7 mouse cellular contexts compared by ENCODE assay signal in genomic region chr13:63272017-63272601, GRCm38 (mm10).
DNase-seq lines count a peak whose midpoint lies in the region; ATAC-seq and TF ChIP-seq lines count a peak whose summit lies in the region.

No protein-coding gene starts in this region.

- H3K36me3 ChIP-seq in E14TG2a.4 (ENCODE audit: insufficient read depth, low read length) (peaks cover 33% of the 10 kb centered on the region), ES-E14 (ENCODE audit: control insufficient read depth, insufficient read depth, low read length, poor library complexity, severe bottlenecking) (peaks cover 3% of the 10 kb centered on the region; the same call in 1 of the 2 replicates)
- H3K36me3 ChIP-seq in hindbrain, embryonic 14.5 days (replicated peaks; ENCODE audit: control insufficient read depth, insufficient read depth), result no peaks in the 10 kb centered on the region
- no peaks in the 10 kb centered on the region for H3K36me3 ChIP-seq in liver, embryonic 15.5 days (replicated peaks)

- no peak for TF ChIP-seq CTCF in E14TG2a.4 (conservative IDR thresholded peaks at IDR 0.05; ENCODE audit: low read length)

- no peaks in the 10 kb centered on the region for H3K27me3 ChIP-seq in E14TG2a.4 (ENCODE audit: insufficient read depth, low read length)
- peaks cover 45% of the 10 kb centered on the region for H3K27me3 ChIP-seq in hindbrain, embryonic 14.5 days (ENCODE audit: control insufficient read depth, insufficient read depth, low read length)
- no peaks in the 10 kb centered on the region for H3K27me3 ChIP-seq in liver, embryonic 15.5 days

- peak overlapping the region; percentile 86 for H3K4me3 ChIP-seq in E14TG2a.4 (replicated peaks; ENCODE audit: low read length)
- H3K4me3 ChIP-seq in ES-E14 (ENCODE audit: insufficient read depth in 1 of 2, low read depth in 1 of 2, low read length in 2 of 2, poor library complexity in 1 of 2, severe bottlenecking in 1 of 2), result peak overlapping the region; percentile 57 to 73
- H3K4me3 ChIP-seq in hindbrain, embryonic 14.5 days (replicated peaks; ENCODE audit: low read length), result peak overlapping the region; percentile 34
- peak overlapping the region; percentile 44; the same call in 1 of the 2 replicates for H3K4me3 ChIP-seq in liver, embryonic 15.5 days (replicated peaks)

- in situ Hi-C loops in ES-E14 (cut with MboI; ENCODE audit: low sequenced_read_pairs in 2 of 2, unreplicated experiment in 2 of 2), result no loop called here

- peak overlapping the region; percentile 76 for H3K9ac ChIP-seq in ES-E14 (ENCODE audit: insufficient read depth, low read depth, low read length, poor library complexity, severe bottlenecking)
- peak overlapping the region; percentile 43 for H3K9ac ChIP-seq in hindbrain, embryonic 14.5 days
- H3K9ac ChIP-seq in liver, embryonic 15.5 days, result no peak overlapping the region

- H3K27ac ChIP-seq in ES-E14 (ENCODE audit: insufficient read depth, low read depth, low read length, poor library complexity, severe bottlenecking), result peak overlapping the region; percentile 96
- no peak overlapping the region for H3K27ac ChIP-seq in hindbrain, embryonic 14.5 days
- H3K27ac ChIP-seq in liver, embryonic 15.5 days (replicated peaks), result no peak overlapping the region; the same call in 1 of the 2 replicates

- no peaks in the 10 kb centered on the region for H3K9me3 ChIP-seq in E14TG2a.4 (ENCODE audit: low read length)
- no peaks in the 10 kb centered on the region for H3K9me3 ChIP-seq in ES-E14 (ENCODE audit: control insufficient read depth, insufficient read depth, low read depth, low read length)
- H3K9me3 ChIP-seq in hindbrain, embryonic 14.5 days (ENCODE audit: control insufficient read depth, low read length), result no peaks in the 10 kb centered on the region
- no peaks in the 10 kb centered on the region for H3K9me3 ChIP-seq in liver, embryonic 15.5 days (replicated peaks)

- DNase-seq in ES-E14 (ENCODE audit: low read depth, low spot score), result no peak
- peak; percentile 57 for DNase-seq in hindbrain, embryonic 14.5 days (ENCODE audit: low spot score)
- DNase-seq in T-cell, adult 2 months (ENCODE audit: low spot score), result no peak
- DNase-seq in urinary bladder, adult 2 months (ENCODE audit: low spot score), result no peak
- DNase-seq in frontal cortex, postnatal 10 days (ENCODE audit: low spot score in 2 of 2), result no peak

- H3K4me1 ChIP-seq in E14TG2a.4 (replicated peaks; ENCODE audit: low read depth, low read length), result peaks cover 73% of the 10 kb centered on the region
- H3K4me1 ChIP-seq in ES-E14 (ENCODE audit: control insufficient read depth in 2 of 2, insufficient read depth in 2 of 2, low read length in 2 of 2, poor library complexity in 1 of 2), result peaks cover 6 to 12% of the 10 kb centered on the region in 2 experiments
- peaks cover 18% of the 10 kb centered on the region for H3K4me1 ChIP-seq in hindbrain, embryonic 14.5 days (replicated peaks; ENCODE audit: control insufficient read depth, insufficient read depth, low read length)
- peaks cover 22% of the 10 kb centered on the region for H3K4me1 ChIP-seq in liver, embryonic 15.5 days (replicated peaks)

- ATAC-seq in hindbrain, embryonic 14.5 days (ENCODE audit: low FRiP score), result peak; percentile 19; the same call in 1 of the 2 replicates
- ATAC-seq in liver, embryonic 15.5 days (ENCODE audit: insufficient read depth), result no peak

- H3K4me2 ChIP-seq in hindbrain, embryonic 14.5 days (replicated peaks), result peak overlapping the region; percentile 74
- peak overlapping the region; percentile 54 for H3K4me2 ChIP-seq in liver, embryonic 15.5 days

- WGBS in hindbrain, embryonic 14.5 days, result 5% methylated on average over 16 of the region's 16 CpGs
- 22% methylated on average over 16 of the region's 16 CpGs for WGBS in liver, embryonic 15.5 days (ENCODE audit: insufficient replicate concordance)

TF ChIP-seq in ES-E14, 5 proteins besides CTCF, POLR2A, EP300 and RAD21:
- TF ChIP-seq CHD2 (IDR thresholded peaks at IDR 0.05; ENCODE audit: low read depth, low read length) (peak; percentile 61; the same call in 1 of the 2 replicates), ZC3H11A (IDR thresholded peaks at IDR 0.05; ENCODE audit: borderline replicate concordance, low read depth, low read length) (no peak), MAFK (IDR thresholded peaks at IDR 0.05; ENCODE audit: insufficient read depth, low read depth, low read length) (no peak), HCFC1 (IDR thresholded peaks at IDR 0.05; ENCODE audit: borderline replicate concordance, insufficient read depth, low read length) (no peak), ZNF384 (IDR thresholded peaks at IDR 0.05; ENCODE audit: low read depth, low read length) (no peak)
TF ChIP-seq in ES-E14: peak in this region for 1.

Comparison
In these comparisons a context has a peak if more than half of its experiments do, and no peak if none do; other contexts are left out.
1. H3K4me3 ChIP-seq: peak in every context shown above with its lines; median percentile 86 in E14TG2a.4; 65 in ES-E14; 44 in liver, embryonic 15.5 days; 34 in hindbrain, embryonic 14.5 days.